Mouse (Mus musculus) large intestine, adult 2 months (tissue): ENCODE results near the gene F5. TPM values are rescaled to one million over a fixed set of nuclear protein-coding genes. Genes with fewer than 3 reads are reported as not detected.

Experiments used
- DNase-seq: peaks from one replicate; pipeline ENCODE4 v3.0.0-alpha.2; 2012; ENCODE audit warnings: low read depth, low spot score
- WGBS: fragments of 180-500 bp; shearing (Covaris S2); methylation state at CpG from one replicate; pipeline ENCODE4 v1.1.7; 2018; 5-methylcytosine and 5-hydroxymethylcytosine counted together
- polyA plus RNA-seq: library from polyadenylated mRNA; depleted of rRNA; stranded (reverse); fragments of >200 nt; gene quantifications from 2 replicates; pipeline ENCODE4 v1.2.3, GENCODE M21; 2012

The F5 gene
- polyA plus RNA-seq, 1 experiment: 0.06 TPM

- WGBS: 85% methylated on average over 5 of the region's 5 CpGs
- no peak for DNase-seq
Observed at GRCm38 (mm10) chr1:164152836-164153235, 1.2 kb downstream of the F5 start.

- no peak for DNase-seq
Observed at GRCm38 (mm10) chr1:164154983-164155382, 3.3 kb downstream of the F5 start.

GRCm38 (mm10) chr1:164158571-164158970 is 6.9 kb downstream of the F5 start:
- 68% methylated on average over 4 of the region's 4 CpGs for WGBS
- no peak for DNase-seq

More at GRCm38 (mm10) chr1:164154983-164155382, 3.3 kb downstream of the F5 start:
- WGBS: 31% methylated on average over 3 of the region's 3 CpGs

GRCm38 (mm10) chr1:164159781-164160180 is 8.1 kb downstream of the F5 start:
- DNase-seq: no peak
- WGBS: 84% methylated on average over 2 of the region's 2 CpGs

GRCm38 (mm10) chr1:164162745-164163144 is 11.1 kb downstream of the F5 start:
- WGBS: 46% methylated on average over 5 of the region's 5 CpGs
- DNase-seq: no peak

GRCm38 (mm10) chr1:164168818-164169217 is 17.2 kb downstream of the F5 start:
- WGBS: 45% methylated on average over 4 of the region's 4 CpGs
- no peak for DNase-seq

- 82% methylated on average over 2 of the region's 2 CpGs for WGBS
- no peak for DNase-seq
Observed at GRCm38 (mm10) chr1:164170434-164170833, 18.8 kb downstream of the F5 start.

GRCm38 (mm10) chr1:164173145-164173544 is 21.5 kb downstream of the F5 start:
- no peak for DNase-seq
- WGBS: 78% methylated on average over 4 of the region's 4 CpGs

GRCm38 (mm10) chr1:164176856-164177255 is 25.2 kb downstream of the F5 start:
- no peak for DNase-seq

GRCm38 (mm10) chr1:164178429-164178828 is 26.8 kb downstream of the F5 start:
- DNase-seq: no peak
- 69% methylated on average over 6 of the region's 6 CpGs for WGBS

- 42% methylated on average over 16 of the region's 16 CpGs for WGBS
- DNase-seq: peak; percentile 46
Observed at GRCm38 (mm10) chr1:164184142-164184870, 32.7 kb downstream of the F5 start.

GRCm38 (mm10) chr1:164184871-164185223 is 33.2 kb downstream of the F5 start:
- WGBS: 31% methylated on average over 8 of the region's 8 CpGs
- no peak for DNase-seq

- 54% methylated on average over 4 of the region's 4 CpGs for WGBS
- DNase-seq: no peak
Observed at GRCm38 (mm10) chr1:164185316-164185715, 33.7 kb downstream of the F5 start.

GRCm38 (mm10) chr1:164187002-164187560 is 35.4 kb downstream of the F5 start:
- no peak for DNase-seq
- WGBS: 38% methylated on average over 1 of the region's 1 CpGs

- 93% methylated on average over 4 of the region's 4 CpGs for WGBS
- DNase-seq: no peak
Observed at GRCm38 (mm10) chr1:164199551-164199950, 47.9 kb downstream of the F5 start.

- 13% methylated on average over 2 of the region's 2 CpGs for WGBS
Observed at GRCm38 (mm10) chr1:164208437-164208836, 56.8 kb downstream of the F5 start.

GRCm38 (mm10) chr1:164210899-164211298 is 59.3 kb downstream of the F5 start:
- 37% methylated on average over 4 of the region's 4 CpGs for WGBS
- peak; percentile 57 for DNase-seq

More at GRCm38 (mm10) chr1:164208437-164208836, 56.8 kb downstream of the F5 start:
- DNase-seq: peak; percentile 87

GRCm38 (mm10) chr1:164212686-164213085 is 61.0 kb downstream of the F5 start:
- DNase-seq: no peak
- WGBS: 69% methylated on average over 8 of the region's 8 CpGs

GRCm38 (mm10) chr1:164214190-164214589 is 62.6 kb downstream of the F5 start:
- no peak for DNase-seq
- WGBS: 79% methylated on average over 8 of the region's 8 CpGs

- WGBS: 23% methylated on average over 3 of the region's 3 CpGs
- DNase-seq: no peak
Observed at GRCm38 (mm10) chr1:164215097-164215496, 63.5 kb downstream of the F5 start.

- WGBS: 21% methylated on average over 6 of the region's 6 CpGs
- no peak for DNase-seq
Observed at GRCm38 (mm10) chr1:164215540-164215939, 63.9 kb downstream of the F5 start.
